Mouse (Mus musculus): ENCODE measurements around the gene Nim1k. TPM values are rescaled to one million over a fixed set of nuclear protein-coding genes. Genes with fewer than 3 reads are reported as not detected.

Gene Nim1k
- polyA plus RNA-seq, 1 experiment from 2014 or later: 1.6 TPM

GRCm38 (mm10) chr13:119722447-119722846, 33.2 kb downstream of the Nim1k start:
- Histone ChIP-seq H3K27me3 (ENCODE audit: control insufficient read depth, insufficient read depth, low read length) (no peaks in the 10 kb centered on the region), H3K9me3 (replicated peaks; ENCODE audit: control insufficient read depth, low read length) (no peaks in the 10 kb centered on the region), H3K27ac (replicated peaks; ENCODE audit: low read depth, low read length) (no peak overlapping the region), H3K4me3 (ENCODE audit: low read depth, low read length) (no peak overlapping the region), H3K36me3 (replicated peaks; ENCODE audit: control insufficient read depth, insufficient read depth, low read depth, low read length) (no peaks in the 10 kb centered on the region), H3K4me1 (ENCODE audit: control insufficient read depth, insufficient read depth, low read length) (no peaks in the 10 kb centered on the region), H3K4me2 (ENCODE audit: low read depth, low read length) (no peak overlapping the region), H3K9ac (replicated peaks; ENCODE audit: low read length) (no peak overlapping the region)
- DNase-seq (ENCODE audit: low spot score) (no peak), ATAC-seq (replicated peaks; ENCODE audit: insufficient number of reproducible peaks, low FRiP score, low TSS enrichment, low read depth) (no peak)
- WGBS: 91% methylated on average over 3 of the region's 3 CpGs

GRCm38 (mm10) chr13:119716105-119716504, 39.6 kb downstream of the Nim1k start:
- 79% methylated on average over 2 of the region's 2 CpGs for WGBS
- Histone ChIP-seq H3K27ac (replicated peaks; ENCODE audit: low read depth, low read length) (no peak overlapping the region), H3K4me1 (ENCODE audit: control insufficient read depth, insufficient read depth, low read length) (no peaks in the 10 kb centered on the region), H3K27me3 (ENCODE audit: control insufficient read depth, insufficient read depth, low read length) (no peaks in the 10 kb centered on the region), H3K36me3 (replicated peaks; ENCODE audit: control insufficient read depth, insufficient read depth, low read depth, low read length) (no peaks in the 10 kb centered on the region), H3K9me3 (replicated peaks; ENCODE audit: control insufficient read depth, low read length) (no peaks in the 10 kb centered on the region), H3K4me3 (ENCODE audit: low read depth, low read length) (no peak overlapping the region), H3K9ac (replicated peaks; ENCODE audit: low read length) (no peak overlapping the region), H3K4me2 (ENCODE audit: low read depth, low read length) (no peak overlapping the region)
- no peak for ATAC-seq (replicated peaks; ENCODE audit: insufficient number of reproducible peaks, low FRiP score, low TSS enrichment, low read depth)
- DNase-seq (ENCODE audit: low spot score): no peak

GRCm38 (mm10) chr13:119713821-119714220, 41.9 kb downstream of the Nim1k start:
- no peaks in the 10 kb centered on the region for H3K27me3 ChIP-seq (ENCODE audit: control insufficient read depth, insufficient read depth, low read length)
- WGBS: 77% methylated on average over 9 of the region's 9 CpGs
- H3K4me3 ChIP-seq (ENCODE audit: low read depth, low read length): no peak overlapping the region
- no peaks in the 10 kb centered on the region; the same call in 1 of the 2 replicates for H3K36me3 ChIP-seq (replicated peaks; ENCODE audit: control insufficient read depth, insufficient read depth, low read depth, low read length)
- H3K4me1 ChIP-seq (ENCODE audit: control insufficient read depth, insufficient read depth, low read length): no peaks in the 10 kb centered on the region
- no peak overlapping the region for H3K4me2 ChIP-seq (ENCODE audit: low read depth, low read length)
- H3K27ac ChIP-seq (replicated peaks; ENCODE audit: low read depth, low read length): no peak overlapping the region
- no peaks in the 10 kb centered on the region for H3K9me3 ChIP-seq (replicated peaks; ENCODE audit: control insufficient read depth, low read length)
- no peak overlapping the region for H3K9ac ChIP-seq (replicated peaks; ENCODE audit: low read length)
- ATAC-seq (replicated peaks; ENCODE audit: insufficient number of reproducible peaks, low FRiP score, low TSS enrichment, low read depth) (no peak), DNase-seq (ENCODE audit: low spot score) (no peak)

- Histone ChIP-seq H3K4me2 (ENCODE audit: low read depth, low read length) (no peak overlapping the region), H3K27ac (replicated peaks; ENCODE audit: low read depth, low read length) (no peak overlapping the region), H3K9ac (replicated peaks; ENCODE audit: low read length) (no peak overlapping the region), H3K9me3 (replicated peaks; ENCODE audit: control insufficient read depth, low read length) (no peaks in the 10 kb centered on the region), H3K4me3 (ENCODE audit: low read depth, low read length) (no peak overlapping the region), H3K4me1 (ENCODE audit: control insufficient read depth, insufficient read depth, low read length) (no peaks in the 10 kb centered on the region), H3K27me3 (ENCODE audit: control insufficient read depth, insufficient read depth, low read length) (no peaks in the 10 kb centered on the region), H3K36me3 (replicated peaks; ENCODE audit: control insufficient read depth, insufficient read depth, low read depth, low read length) (no peaks in the 10 kb centered on the region; the same call in 1 of the 2 replicates)
- DNase-seq (ENCODE audit: low spot score) (no peak), ATAC-seq (replicated peaks; ENCODE audit: insufficient number of reproducible peaks, low FRiP score, low TSS enrichment, low read depth) (no peak)
- 76% methylated on average over 8 of the region's 8 CpGs for WGBS
Observed at GRCm38 (mm10) chr13:119713107-119713787, 42.4 kb downstream of the Nim1k start.

GRCm38 (mm10) chr13:119712463-119712862, 43.2 kb downstream of the Nim1k start:
- DNase-seq (ENCODE audit: low spot score) (no peak), ATAC-seq (replicated peaks; ENCODE audit: insufficient number of reproducible peaks, low FRiP score, low TSS enrichment, low read depth) (no peak)
- no peaks in the 10 kb centered on the region; the same call in 1 of the 2 replicates for H3K36me3 ChIP-seq (replicated peaks; ENCODE audit: control insufficient read depth, insufficient read depth, low read depth, low read length)
- no peak overlapping the region for H3K9ac ChIP-seq (replicated peaks; ENCODE audit: low read length)
- no peak overlapping the region for H3K4me3 ChIP-seq (ENCODE audit: low read depth, low read length)
- no peaks in the 10 kb centered on the region for H3K4me1 ChIP-seq (ENCODE audit: control insufficient read depth, insufficient read depth, low read length)
- WGBS: 95% methylated on average over 11 of the region's 11 CpGs
- H3K9me3 ChIP-seq (replicated peaks; ENCODE audit: control insufficient read depth, low read length): no peaks in the 10 kb centered on the region
- no peaks in the 10 kb centered on the region for H3K27me3 ChIP-seq (ENCODE audit: control insufficient read depth, insufficient read depth, low read length)
- no peak overlapping the region for H3K27ac ChIP-seq (replicated peaks; ENCODE audit: low read depth, low read length)
- no peak overlapping the region for H3K4me2 ChIP-seq (ENCODE audit: low read depth, low read length)

GRCm38 (mm10) chr13:119710268-119710610, 45.4 kb downstream of the Nim1k start:
- no peak for ATAC-seq (replicated peaks; ENCODE audit: insufficient number of reproducible peaks, low FRiP score, low TSS enrichment, low read depth)
- H3K4me3 ChIP-seq (ENCODE audit: low read depth, low read length): no peak overlapping the region
- no peak overlapping the region for H3K9ac ChIP-seq (replicated peaks; ENCODE audit: low read length)
- no peak overlapping the region for H3K4me2 ChIP-seq (ENCODE audit: low read depth, low read length)
- 90% methylated on average over 10 of the region's 10 CpGs for WGBS
- H3K27me3 ChIP-seq (ENCODE audit: control insufficient read depth, insufficient read depth, low read length): no peaks in the 10 kb centered on the region
- H3K9me3 ChIP-seq (replicated peaks; ENCODE audit: control insufficient read depth, low read length): no peaks in the 10 kb centered on the region
- H3K36me3 ChIP-seq (replicated peaks; ENCODE audit: control insufficient read depth, insufficient read depth, low read depth, low read length): no peaks in the 10 kb centered on the region; the same call in none of the 2 replicates
- DNase-seq (ENCODE audit: low spot score): no peak
- no peak overlapping the region for H3K27ac ChIP-seq (replicated peaks; ENCODE audit: low read depth, low read length)
- no peaks in the 10 kb centered on the region for H3K4me1 ChIP-seq (ENCODE audit: control insufficient read depth, insufficient read depth, low read length)

- Histone ChIP-seq H3K27ac (replicated peaks; ENCODE audit: low read depth, low read length) (no peak overlapping the region), H3K9me3 (replicated peaks; ENCODE audit: control insufficient read depth, low read length) (no peaks in the 10 kb centered on the region), H3K4me3 (ENCODE audit: low read depth, low read length) (no peak overlapping the region), H3K36me3 (replicated peaks; ENCODE audit: control insufficient read depth, insufficient read depth, low read depth, low read length) (no peaks in the 10 kb centered on the region; the same call in none of the 2 replicates), H3K4me1 (ENCODE audit: control insufficient read depth, insufficient read depth, low read length) (no peaks in the 10 kb centered on the region), H3K4me2 (ENCODE audit: low read depth, low read length) (no peak overlapping the region), H3K27me3 (ENCODE audit: control insufficient read depth, insufficient read depth, low read length) (no peaks in the 10 kb centered on the region), H3K9ac (replicated peaks; ENCODE audit: low read length) (no peak overlapping the region)
- DNase-seq (ENCODE audit: low spot score) (no peak), ATAC-seq (replicated peaks; ENCODE audit: insufficient number of reproducible peaks, low FRiP score, low TSS enrichment, low read depth) (0 out of 2 replicates have a peak, but pooled peaks have one; percentile 7)
- WGBS: 89% methylated on average over 8 of the region's 8 CpGs
Observed at GRCm38 (mm10) chr13:119709388-119710267, 46.1 kb downstream of the Nim1k start.

GRCm38 (mm10) chr13:119708941-119709340, 46.7 kb downstream of the Nim1k start:
- Histone ChIP-seq H3K9me3 (replicated peaks; ENCODE audit: control insufficient read depth, low read length) (no peaks in the 10 kb centered on the region), H3K27me3 (ENCODE audit: control insufficient read depth, insufficient read depth, low read length) (no peaks in the 10 kb centered on the region), H3K4me2 (ENCODE audit: low read depth, low read length) (no peak overlapping the region), H3K27ac (replicated peaks; ENCODE audit: low read depth, low read length) (no peak overlapping the region), H3K36me3 (replicated peaks; ENCODE audit: control insufficient read depth, insufficient read depth, low read depth, low read length) (no peaks in the 10 kb centered on the region; the same call in none of the 2 replicates), H3K4me1 (ENCODE audit: control insufficient read depth, insufficient read depth, low read length) (no peaks in the 10 kb centered on the region), H3K4me3 (ENCODE audit: low read depth, low read length) (no peak overlapping the region), H3K9ac (replicated peaks; ENCODE audit: low read length) (no peak overlapping the region)
- ATAC-seq (replicated peaks; ENCODE audit: insufficient number of reproducible peaks, low FRiP score, low TSS enrichment, low read depth): no peak
- WGBS: 85% methylated on average over 5 of the region's 5 CpGs
- DNase-seq (ENCODE audit: low spot score): no peak
